Mouse (Mus musculus) CH12.LX (cell line): ENCODE measurements around the gene Kcnk3. TPM values are rescaled to one million over a fixed set of nuclear protein-coding genes. Genes with fewer than 3 reads are reported as not detected.

Experiments used
- DNase-seq: peaks from one replicate; pipeline ENCODE4 v3.0.0-alpha.2; 2013; ENCODE audit errors: extremely low read depth
- H3K27ac ChIP-seq: 2 replicates; pipeline ENCODE4 v1.5.1; 2012; ENCODE audit warnings: low read depth, mild to moderate bottlenecking, control low read depth, moderate library complexity; ENCODE audit not compliant: insufficient read depth
- H3K27me3 ChIP-seq: replicated peaks from 2 replicates; pipeline ENCODE3; 2012; ENCODE audit warnings: inconsistent platforms
- H3K36me3 ChIP-seq, 2 experiments: replicated peaks in 1 of 2; 2 replicates each; pipeline versions ENCODE3 to v1.6.1; 2012; ENCODE audit warnings: inconsistent platforms in 1 of 2, low read length in 1 of 2, mild to moderate bottlenecking in 1 of 2, mixed read lengths in 1 of 2, moderate library complexity in 1 of 2; ENCODE audit not compliant: control insufficient read depth in 1 of 2, insufficient read depth in 1 of 2
- H3K4me1 ChIP-seq, 2 experiments: 2 replicates each; pipeline ENCODE4 v1.6.1; 2012; ENCODE audit warnings: inconsistent platforms in 1 of 2, moderate library complexity in 1 of 2; ENCODE audit not compliant: insufficient read depth in 2 of 2, control insufficient read depth in 1 of 2
- H3K4me2 ChIP-seq: 2 replicates; pipeline ENCODE4 v1.6.1; 2012; ENCODE audit warnings: low read depth, mild to moderate bottlenecking, control low read depth; ENCODE audit not compliant: poor library complexity, insufficient read depth, severe bottlenecking
- H3K4me3 ChIP-seq, 3 experiments: fragments of 150-350 bp in 1 of 3; sonication (generic) in 1 of 3; replicated peaks in 1 of 3; 2 replicates each; pipeline versions ENCODE3 to v1.5.1; 2011 to 2012; ENCODE audit warnings: low read depth in 2 of 3, low read length in 2 of 3, mild to moderate bottlenecking in 2 of 3, moderate library complexity in 2 of 3, control low read depth in 1 of 3, improper control_type of control experiment in 1 of 3, inconsistent platforms in 1 of 3, mixed read lengths in 1 of 3; ENCODE audit not compliant: poor library complexity in 1 of 3
- H3K79me2 ChIP-seq: replicated peaks from 2 replicates; pipeline ENCODE4 v1.6.1; 2012; ENCODE audit warnings: mild to moderate bottlenecking, moderate library complexity; ENCODE audit not compliant: control insufficient read depth, poor library complexity, insufficient read depth, severe bottlenecking; ENCODE audit errors: extremely low read depth
- H3K9ac ChIP-seq: 2 replicates; pipeline ENCODE4 v1.6.1; 2012; ENCODE audit warnings: low read depth, mild to moderate bottlenecking, control low read depth, moderate library complexity; ENCODE audit not compliant: insufficient read depth
- H3K9me3 ChIP-seq: replicated peaks from 2 replicates; pipeline ENCODE3; 2012; ENCODE audit warnings: low read length, inconsistent platforms, mixed read lengths
- BHLHE40 ChIP-seq: IDR thresholded peaks from 2 replicates; pipeline ENCODE4 v1.6.1; 2011; ENCODE audit warnings: mild to moderate bottlenecking, low read depth, low read length, improper control_type of control experiment
- CHD1 ChIP-seq: IDR thresholded peaks from 2 replicates; pipeline ENCODE4 v1.6.1; 2012; ENCODE audit warnings: low read depth, low read length, improper control_type of control experiment, inconsistent platforms
- CHD2 ChIP-seq: IDR thresholded peaks from 2 replicates; pipeline ENCODE4 v1.6.1; 2011; ENCODE audit warnings: low read length, improper control_type of control experiment
- CTCF ChIP-seq, 2 experiments: IDR thresholded peaks in 1 of 2; conservative IDR thresholded peaks in 1 of 2; 2 replicates each; pipeline ENCODE4 v1.5.1; 2011 to 2012; ENCODE audit warnings: low read depth in 2 of 2, low read length in 2 of 2, improper control_type of control experiment in 1 of 2, inconsistent platforms in 1 of 2, mild to moderate bottlenecking in 1 of 2, moderate library complexity in 1 of 2
- ELF1 ChIP-seq: IDR thresholded peaks from 2 replicates; pipeline ENCODE4 v1.6.1; 2014; ENCODE audit warnings: low read depth, mild to moderate bottlenecking, inconsistent platforms, low read length, improper control_type of control experiment
- EP300 ChIP-seq: IDR thresholded peaks from 2 replicates; pipeline ENCODE4 v1.6.1; 2011; ENCODE audit warnings: low read length, improper control_type of control experiment
- IRF4 ChIP-seq: IDR thresholded peaks from 2 replicates; pipeline ENCODE4 v1.6.1; 2014; ENCODE audit warnings: low read depth, mild to moderate bottlenecking, inconsistent platforms, low read length, improper control_type of control experiment
- JUND ChIP-seq: conservative IDR thresholded peaks from 2 replicates; pipeline ENCODE4 v1.6.1; 2011; ENCODE audit warnings: low read depth, low read length, improper control_type of control experiment
- KAT2A ChIP-seq: IDR thresholded peaks from 2 replicates; pipeline ENCODE4 v1.6.1; 2012; ENCODE audit warnings: low read length, improper control_type of control experiment, inconsistent platforms; ENCODE audit not compliant: insufficient replicate concordance
- MAFK ChIP-seq: IDR thresholded peaks from 2 replicates; pipeline ENCODE4 v1.6.1; 2011; ENCODE audit warnings: low read length, improper control_type of control experiment; ENCODE audit not compliant: insufficient replicate concordance
- MAZ ChIP-seq: IDR thresholded peaks from 2 replicates; pipeline ENCODE4 v1.6.1; 2012; ENCODE audit warnings: low read depth, mild to moderate bottlenecking, inconsistent platforms, low read length, improper control_type of control experiment, moderate library complexity
- MEF2A ChIP-seq: IDR thresholded peaks from 2 replicates; pipeline ENCODE4 v1.6.1; 2014; ENCODE audit warnings: low read depth, mild to moderate bottlenecking, inconsistent platforms, low read length, improper control_type of control experiment, borderline replicate concordance
- MYC ChIP-seq: IDR thresholded peaks from 2 replicates; pipeline ENCODE4 v1.6.1; 2011; ENCODE audit warnings: low read depth, mild to moderate bottlenecking, improper control_type of control experiment, low read length
- POLR2AphosphoS2 ChIP-seq: IDR thresholded peaks from 2 replicates; pipeline ENCODE4 v1.6.1; 2011; ENCODE audit warnings: low read depth, low read length, improper control_type of control experiment
- RCOR1 ChIP-seq: conservative IDR thresholded peaks from 2 replicates; pipeline ENCODE4 v1.6.1; 2012; ENCODE audit warnings: low read depth, mild to moderate bottlenecking, inconsistent platforms, low read length, improper control_type of control experiment
- SIN3A ChIP-seq: IDR thresholded peaks from 2 replicates; pipeline ENCODE4 v1.6.1; 2012; ENCODE audit warnings: low read length, improper control_type of control experiment, inconsistent platforms
- SMC3 ChIP-seq: IDR thresholded peaks from 2 replicates; pipeline ENCODE4 v1.6.1; 2011; ENCODE audit warnings: low read depth, low read length, improper control_type of control experiment
- TBP ChIP-seq: conservative IDR thresholded peaks from 2 replicates; pipeline ENCODE4 v1.6.1; 2011; ENCODE audit warnings: low read depth, low read length, improper control_type of control experiment
- TCF12 ChIP-seq: IDR thresholded peaks from 2 replicates; pipeline ENCODE4 v1.6.1; 2014; ENCODE audit warnings: low read depth, mild to moderate bottlenecking, inconsistent platforms, low read length, improper control_type of control experiment
- USF1 ChIP-seq: IDR thresholded peaks from 2 replicates; pipeline ENCODE4 v1.6.1; 2014; ENCODE audit warnings: low read depth, mild to moderate bottlenecking, inconsistent platforms, low read length, improper control_type of control experiment
- USF2 ChIP-seq: conservative IDR thresholded peaks from 2 replicates; pipeline ENCODE4 v1.6.1; 2011; ENCODE audit warnings: low read depth, low read length, improper control_type of control experiment
- dilution Hi-C: fragments of 300-500 bp; cut with MboI; formaldehyde crosslinking; loops from 2 replicates; pipeline ENCODE4 v1.14.3; 2020; ENCODE audit warnings: low sequenced_read_pairs; ENCODE audit not compliant: extremely low pct_unique_long_range_greater_than_20kb, extremely low pct_ligation_motif_present
- in situ Hi-C: fragments of 300-500 bp; cut with MboI; formaldehyde crosslinking; loops from 3 replicates; pipeline ENCODE4 v1.14.3; 2019; ENCODE audit warnings: low sequenced_read_pairs, low pct_ligation_motif_present, low pct_unique_long_range_greater_than_20kb, mixed read lengths
- polyA plus RNA-seq: library from polyadenylated mRNA; unstranded; fragments of >175 nt; gene quantifications from 2 replicates; pipeline ENCODE4 v1.2.1, GENCODE M21; 2012; ENCODE audit warnings: low read depth; ENCODE audit not compliant: insufficient read length
- total RNA-seq, 2 experiments: library from RNA; depleted of rRNA; stranded (reverse); fragments of 300-350 nt in 1 of 2; fragments of >200 nt in 1 of 2; gene quantifications; 2 replicates each; pipeline ENCODE4 v1.2.3; 2012 to 2014

Gene Kcnk3
- total and polyA plus RNA-seq, 3 experiments = not detected

- H3K9me3 ChIP-seq = no peaks in the 10 kb centered on the region
- H3K9ac ChIP-seq = no peak overlapping the region
- no peaks in the 10 kb centered on the region for H3K36me3 ChIP-seq
- no peak for TF ChIP-seq JUND
- no peak for TF ChIP-seq RCOR1
- no peak for TF ChIP-seq TCF12
- no peak for TF ChIP-seq CHD2
- TF ChIP-seq ELF1 = no peak
- no peak for TF ChIP-seq MYC
- no peak for TF ChIP-seq POLR2AphosphoS2
- TF ChIP-seq IRF4 = no peak
- no peak for TF ChIP-seq TBP
- TF ChIP-seq MEF2A = no peak
- TF ChIP-seq CTCF (conservative IDR thresholded peaks at IDR 0.05 in 1 of 2, IDR thresholded peaks at IDR 0.05 in 1 of 2; ENCODE audit: low read depth in 2 of 2, low read length in 2 of 2) = no peak
- TF ChIP-seq SMC3 = no peak
- TF ChIP-seq MAZ = no peak
- no peak for TF ChIP-seq KAT2A
- TF ChIP-seq SIN3A = no peak
- no peak for TF ChIP-seq BHLHE40
- no peak for TF ChIP-seq CHD1
- no peak overlapping the region for H3K4me3 ChIP-seq
- peaks cover 0 to 3% of the 10 kb centered on the region in 2 experiments; a peak in 1 of 4 replicates for H3K4me1 ChIP-seq
- peaks cover 44% of the 10 kb centered on the region for H3K27me3 ChIP-seq
- in situ Hi-C loops (no loop called here), dilution Hi-C loops (no loop called here)
- H3K4me2 ChIP-seq = no peak overlapping the region
- H3K79me2 ChIP-seq = no peaks in the 10 kb centered on the region
- no peak overlapping the region for H3K27ac ChIP-seq
- DNase-seq = no peak
These were observed 6.0 kb upstream of the Kcnk3 start for GRCm38 (mm10) chr5:30582017-30582416.

DNA sequence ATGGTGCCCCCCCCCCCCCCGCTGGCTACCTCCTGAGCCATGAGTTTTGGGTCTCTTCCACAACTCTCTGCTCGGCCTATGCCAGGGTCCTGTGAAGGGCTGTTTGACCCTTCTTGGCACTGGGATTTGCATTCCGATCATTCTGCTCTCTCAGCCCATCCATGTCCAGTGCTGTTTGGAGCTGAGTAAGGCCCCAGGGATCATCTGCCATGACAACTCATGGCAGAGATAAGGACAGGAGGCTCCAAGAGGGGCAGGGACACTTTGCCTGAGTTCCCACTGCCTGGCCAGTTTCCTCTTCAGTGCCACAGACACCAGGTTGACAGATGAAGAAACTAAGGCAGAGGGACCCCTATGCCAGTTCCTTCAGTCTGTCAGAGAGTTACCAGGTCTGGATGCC is 1.4 kb upstream of the Kcnk3 start:
- no peak overlapping the region for H3K9ac ChIP-seq
- no peaks in the 10 kb centered on the region for H3K79me2 ChIP-seq
- H3K4me3 ChIP-seq = no peak overlapping the region
- H3K4me1 ChIP-seq = peaks cover 3 to 7% of the 10 kb centered on the region in 2 experiments
- H3K27me3 ChIP-seq = peaks cover 48% of the 10 kb centered on the region
- no peak overlapping the region for H3K4me2 ChIP-seq
- dilution Hi-C loops = no loop called here
- no peak for DNase-seq
- TF ChIP-seq MAFK (no peak), CHD2 (no peak), EP300 (no peak), USF1 (no peak), MEF2A (no peak), TCF12 (no peak), CHD1 (no peak), USF2 (no peak)
- in situ Hi-C loops = no loop called here
- no peak overlapping the region for H3K27ac ChIP-seq
- H3K36me3 ChIP-seq = no peaks in the 10 kb centered on the region
- peaks cover 5% of the 10 kb centered on the region for H3K9me3 ChIP-seq
